Mouse (Mus musculus): ENCODE measurements around the gene Sav1.

Sav1 gene

DNA sequence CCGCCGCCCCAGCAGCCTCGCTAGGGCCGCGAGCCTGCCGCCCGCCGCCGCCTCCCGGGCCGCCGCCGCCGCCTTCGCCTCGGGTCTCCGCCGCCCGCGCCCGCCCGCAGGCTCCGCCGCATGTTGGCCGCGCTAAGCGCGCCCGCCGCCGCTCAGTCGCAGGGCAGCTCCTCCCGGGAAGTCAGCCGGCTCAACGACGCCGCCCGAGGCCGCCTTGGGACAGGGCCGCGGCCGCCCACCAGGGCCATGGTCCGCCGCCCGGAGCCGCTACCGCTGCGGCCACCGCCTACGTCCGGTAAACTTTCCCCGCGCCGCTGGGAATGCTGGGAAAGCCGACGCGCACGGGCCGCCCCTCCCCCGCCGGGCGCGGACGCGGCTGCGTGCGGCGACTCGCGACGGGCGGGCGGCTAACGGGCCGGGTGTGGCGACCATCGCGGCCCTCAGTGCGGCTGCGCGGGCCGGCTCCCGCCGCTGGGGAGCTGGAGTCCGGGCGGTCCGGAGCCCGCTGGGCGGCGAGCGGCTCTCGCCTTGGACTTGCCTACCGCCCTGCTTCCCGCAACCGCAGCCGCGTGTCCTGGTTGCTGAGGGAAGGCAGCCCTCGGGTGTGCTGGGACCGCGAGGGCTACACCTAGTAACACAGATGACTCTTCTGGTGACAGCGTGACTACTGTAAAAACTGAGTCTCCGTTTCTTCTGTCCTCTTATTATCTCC lies at the start of gene Sav1:
Sav1 (minus strand) TSS at position 217 of the 712 bp plus-strand sequence.
- DNase-seq, result peak; percentile 86

DNA sequence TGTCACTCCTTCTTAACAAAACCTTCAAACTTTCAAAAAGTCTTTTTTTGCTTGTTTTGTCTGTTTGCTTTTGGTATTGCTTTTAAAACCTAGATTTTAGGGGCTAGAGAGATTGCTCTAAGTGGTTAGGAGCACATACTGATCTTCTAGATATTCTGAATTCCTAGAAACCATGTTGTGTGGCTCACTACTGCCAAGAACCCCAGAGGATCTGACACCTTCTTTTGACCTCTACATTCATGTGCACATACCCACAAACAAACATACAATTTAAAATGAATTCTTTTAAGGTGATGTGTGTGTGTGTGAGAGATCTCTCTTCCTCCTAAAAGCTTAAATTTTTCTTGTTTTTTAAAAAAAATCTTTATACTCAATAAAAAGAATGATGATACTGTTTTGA lies 39.4 kb upstream of the Sav1 start:
- no peak for DNase-seq

DNA sequence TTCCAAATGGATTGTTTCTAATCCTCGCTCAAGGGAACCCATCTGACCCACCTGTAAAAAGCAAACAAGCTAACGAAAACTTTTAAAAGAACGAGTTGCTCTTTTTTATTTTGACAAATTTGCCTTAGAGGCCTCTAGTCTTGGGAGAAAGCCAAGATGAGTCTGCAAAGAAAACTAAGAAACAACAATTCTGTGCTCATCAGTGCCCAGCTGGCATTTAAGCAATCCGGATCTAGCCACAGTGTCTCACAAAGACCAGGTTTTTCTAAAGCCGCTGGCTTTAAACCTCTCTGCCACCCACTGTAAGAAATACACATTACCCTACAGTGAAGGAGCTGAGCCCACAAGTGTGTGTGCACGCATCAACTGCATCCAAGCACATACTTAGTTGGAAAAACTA lies 38.6 kb upstream of the Sav1 start:
- DNase-seq, result no peak

DNA sequence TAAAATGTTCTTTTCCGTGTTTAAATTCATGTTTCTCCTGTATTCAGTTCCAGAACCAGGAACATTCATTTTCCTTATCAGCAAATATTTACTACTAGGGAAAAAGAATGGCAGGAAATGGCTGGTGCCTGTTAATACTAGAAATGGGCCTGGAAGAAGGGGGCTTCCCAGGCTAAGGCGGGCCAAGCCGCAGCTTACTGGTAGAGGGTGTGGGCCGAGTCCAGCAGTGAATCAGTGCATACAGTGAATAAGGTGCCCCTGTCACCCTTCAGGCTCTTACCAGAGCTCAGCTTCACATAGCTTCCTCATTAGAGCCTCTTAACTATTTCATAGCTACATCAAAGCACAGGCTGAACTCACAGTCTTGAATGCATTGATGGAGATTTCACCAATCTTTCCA lies 36.8 kb upstream of the Sav1 start:
- DNase-seq, result no peak

DNA sequence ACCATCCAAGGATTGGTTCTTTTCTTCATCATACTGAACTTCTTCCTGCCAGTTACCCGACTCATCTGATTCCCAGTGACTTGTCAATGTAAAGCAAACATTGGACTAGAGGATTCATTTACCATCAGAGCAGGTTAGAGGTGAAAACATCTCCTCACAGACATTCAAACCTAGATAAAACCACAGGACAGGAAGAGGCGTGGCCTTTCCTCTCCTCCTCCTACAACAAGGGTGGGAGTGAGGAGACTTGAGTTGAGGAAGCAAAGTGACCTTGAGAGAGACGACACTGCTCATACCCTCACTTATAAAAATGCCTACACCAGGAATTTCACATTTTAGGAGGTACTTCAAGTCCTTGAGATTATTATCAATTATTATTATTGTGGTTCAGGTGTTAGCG lies 31.4 kb upstream of the Sav1 start:
- DNase-seq, result no peak

DNA sequence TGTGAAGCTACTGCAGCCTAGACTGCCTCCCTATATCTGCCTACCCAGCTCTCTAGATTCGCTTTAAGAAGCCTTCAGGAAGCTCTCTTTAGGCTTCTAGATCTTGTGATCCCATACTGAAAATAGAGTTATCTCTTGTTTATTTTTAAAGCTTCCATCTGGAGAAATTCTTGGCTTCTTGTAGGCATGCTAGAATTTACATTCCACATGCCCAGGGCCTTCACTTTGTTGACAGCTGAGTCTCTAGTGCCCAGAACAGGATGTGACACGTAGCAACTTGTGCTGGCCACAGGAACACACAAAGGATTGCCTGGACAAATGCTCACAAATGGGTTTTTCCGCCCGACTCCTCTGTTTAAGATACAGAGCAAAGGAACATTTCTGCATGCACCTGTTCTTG lies 29.1 kb upstream of the Sav1 start:
- DNase-seq, result no peak

DNA sequence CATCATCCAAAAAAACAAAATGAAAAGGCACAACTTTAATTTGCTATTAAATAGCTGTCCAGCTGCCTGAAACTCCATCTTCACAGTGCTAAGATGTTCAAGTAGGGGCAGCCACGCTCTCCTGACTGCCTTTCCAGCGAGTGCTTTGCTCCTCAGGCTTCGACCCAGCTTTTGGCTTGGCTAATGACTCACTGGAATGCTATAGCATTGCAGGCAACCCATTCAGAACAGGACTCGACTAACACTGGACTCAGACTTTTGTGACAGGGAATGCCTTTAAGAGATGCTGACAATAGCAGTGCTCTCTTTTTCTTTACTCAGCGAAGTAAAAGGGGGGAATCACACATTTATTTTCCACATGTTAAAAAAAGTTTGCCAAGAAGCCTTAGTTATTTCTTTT lies 24.9 kb upstream of the Sav1 start:
- no peak for DNase-seq

DNA sequence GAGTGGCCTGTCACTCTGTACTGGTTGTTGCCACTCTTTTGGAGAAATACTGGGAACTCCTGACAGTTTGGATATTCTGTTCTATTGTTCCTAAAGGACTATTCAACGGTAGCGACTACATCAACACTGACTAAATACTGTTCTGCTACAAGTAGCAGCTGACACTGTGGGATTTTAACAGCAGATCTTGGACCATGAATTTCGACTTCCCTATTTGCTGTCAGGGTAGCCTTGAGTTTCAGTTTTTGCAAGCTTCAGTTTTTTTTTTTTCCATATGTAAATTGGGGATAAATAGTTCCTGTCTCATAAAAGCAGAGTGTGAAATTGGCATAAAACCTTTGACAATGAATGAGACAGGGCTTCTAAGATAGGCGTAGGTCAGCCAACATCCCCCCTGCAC lies 23.6 kb upstream of the Sav1 start:
- no peak for DNase-seq

DNA sequence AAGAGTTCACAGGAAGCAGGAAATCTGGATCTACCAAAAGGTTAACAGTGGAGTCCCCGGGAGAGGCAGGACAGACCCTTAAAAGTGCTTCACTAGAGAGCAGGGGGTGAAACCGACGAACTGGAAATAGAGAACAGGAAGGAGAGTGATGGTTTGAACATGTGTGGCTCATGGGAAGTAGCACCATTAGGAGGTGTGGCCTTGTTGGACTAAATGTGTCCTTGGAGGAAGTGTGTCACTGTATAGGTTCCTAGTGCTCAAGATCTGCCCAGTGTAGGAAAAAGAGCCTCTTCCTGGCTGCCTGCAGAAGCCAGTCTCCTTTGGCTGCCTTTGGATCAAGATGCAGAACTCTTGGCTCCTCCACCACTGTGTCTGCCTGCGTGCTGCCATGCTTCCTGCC lies 18.3 kb upstream of the Sav1 start:
- no peak for DNase-seq

DNA sequence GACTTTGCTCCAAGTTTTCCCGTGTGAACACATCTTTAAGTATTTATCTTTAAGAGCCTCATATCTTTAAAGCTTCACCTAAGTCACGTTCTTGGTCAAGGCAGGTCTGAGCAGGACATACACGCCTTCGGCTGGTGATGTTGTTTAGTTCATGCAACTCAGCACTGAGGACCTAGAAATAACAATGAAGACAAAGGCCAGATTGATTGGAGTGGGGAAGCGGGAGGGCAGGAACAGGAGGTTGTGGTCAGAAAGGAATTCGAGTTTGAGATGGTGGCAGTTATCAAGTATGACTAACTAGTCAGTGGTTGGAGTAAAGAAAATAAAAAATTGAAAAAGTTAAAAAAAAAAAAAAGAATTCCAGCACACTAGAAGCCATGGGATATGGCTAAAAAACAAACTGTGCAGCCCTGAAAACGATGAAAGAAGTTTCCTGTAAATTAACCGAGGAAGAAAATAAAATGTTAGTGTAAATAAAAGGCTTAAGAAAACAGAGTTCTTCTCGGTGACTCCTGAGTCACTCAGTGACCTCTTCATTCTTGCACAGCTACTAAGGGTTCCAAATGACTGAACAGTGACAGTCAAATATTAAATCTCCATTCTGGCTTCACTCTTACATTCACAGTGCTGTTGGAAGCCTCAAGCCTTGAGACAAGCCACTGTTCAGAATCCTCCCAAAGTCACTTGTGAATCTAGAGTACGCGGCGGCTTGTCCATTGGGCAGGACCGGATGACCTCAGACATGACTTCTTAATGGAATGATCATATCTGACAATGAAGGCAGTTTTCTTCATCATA lies 11.6 kb upstream of the Sav1 start:
- DNase-seq, result no peak

DNA sequence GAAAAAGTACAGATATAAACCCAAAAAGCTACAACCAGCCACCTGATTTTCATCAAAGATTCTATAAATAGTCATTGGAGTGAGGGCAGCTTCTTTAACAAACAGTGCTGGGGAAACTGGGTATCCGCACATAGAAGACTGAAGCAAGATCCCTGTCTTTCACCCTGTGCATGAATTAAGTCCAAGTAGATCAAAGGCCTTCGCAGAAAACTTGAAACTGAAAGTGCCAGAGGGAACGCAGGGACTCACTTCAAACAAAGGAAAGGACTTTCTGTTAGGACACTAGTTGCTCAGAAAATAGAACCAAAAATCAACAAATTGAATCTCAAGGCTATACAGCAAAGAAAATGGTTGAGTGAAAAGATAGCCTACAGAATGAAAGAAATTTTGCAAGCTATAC lies 8.6 kb upstream of the Sav1 start:
- no peak for DNase-seq

DNA sequence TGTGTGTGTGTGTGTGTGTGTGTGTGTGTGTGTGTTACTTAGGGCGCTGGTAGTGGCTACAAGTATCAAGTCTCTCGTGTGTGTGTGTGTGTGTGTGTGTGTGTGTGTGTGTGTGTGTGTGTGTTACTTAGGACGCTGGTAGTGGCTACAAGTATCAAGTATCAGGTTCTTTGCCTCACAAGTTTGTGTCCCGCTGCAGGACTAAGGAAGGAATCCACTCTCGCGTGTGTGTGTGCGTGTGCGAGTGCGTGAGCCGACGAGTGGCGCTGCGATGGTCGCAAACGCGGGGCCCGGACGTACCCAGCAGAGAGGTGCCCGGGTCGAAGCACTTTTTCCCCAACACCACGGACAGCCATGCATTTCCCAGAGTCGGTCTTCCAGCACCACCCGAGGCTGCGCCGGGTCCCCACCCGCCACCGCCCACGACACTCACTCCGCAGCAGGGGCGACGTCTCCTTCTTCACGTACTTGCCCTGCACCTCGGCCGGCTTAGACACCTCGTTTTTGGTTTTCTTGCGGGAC lies 500 bp downstream of the Sav1 start:
- DNase-seq, result peak; percentile 9

DNA sequence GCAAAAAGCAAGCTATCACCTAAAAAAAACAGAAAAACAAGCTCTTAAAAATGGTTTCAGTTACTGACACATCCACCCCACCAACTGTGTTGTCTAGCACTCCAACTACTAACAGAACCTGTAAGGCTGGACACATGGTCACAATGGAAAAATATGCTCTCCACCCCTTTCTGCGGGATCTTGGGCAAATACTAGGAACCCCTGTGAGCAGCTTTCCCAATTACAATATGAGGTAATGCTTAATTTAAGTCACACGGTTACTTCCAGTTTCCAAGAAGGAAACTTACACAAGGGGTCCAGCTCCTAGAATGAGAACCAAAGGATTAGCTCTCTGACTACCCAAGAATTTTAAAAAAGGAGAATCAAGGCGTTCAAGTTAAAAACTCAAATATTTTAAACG lies 1.3 kb downstream of the Sav1 start:
- DNase-seq, result no peak

DNA sequence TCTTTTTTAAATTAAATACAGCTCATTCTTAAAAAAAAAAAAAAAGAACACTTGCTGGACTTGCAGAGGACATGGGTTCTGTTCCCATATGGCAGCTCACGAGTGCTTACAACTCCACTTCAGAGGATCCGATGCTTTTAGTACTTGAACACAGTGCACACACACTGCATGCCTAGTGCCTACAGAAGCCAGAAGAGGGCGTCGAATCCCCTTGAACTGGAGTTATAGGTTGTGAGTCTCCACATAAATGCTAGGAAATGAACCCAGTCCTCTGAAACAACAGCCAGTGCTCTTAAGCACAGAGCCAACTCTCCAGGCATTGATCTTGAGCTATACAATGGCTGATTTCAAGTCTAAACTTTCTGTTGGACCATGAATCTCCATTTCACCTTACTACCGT lies 3.9 kb downstream of the Sav1 start:
- no peak for DNase-seq

DNA sequence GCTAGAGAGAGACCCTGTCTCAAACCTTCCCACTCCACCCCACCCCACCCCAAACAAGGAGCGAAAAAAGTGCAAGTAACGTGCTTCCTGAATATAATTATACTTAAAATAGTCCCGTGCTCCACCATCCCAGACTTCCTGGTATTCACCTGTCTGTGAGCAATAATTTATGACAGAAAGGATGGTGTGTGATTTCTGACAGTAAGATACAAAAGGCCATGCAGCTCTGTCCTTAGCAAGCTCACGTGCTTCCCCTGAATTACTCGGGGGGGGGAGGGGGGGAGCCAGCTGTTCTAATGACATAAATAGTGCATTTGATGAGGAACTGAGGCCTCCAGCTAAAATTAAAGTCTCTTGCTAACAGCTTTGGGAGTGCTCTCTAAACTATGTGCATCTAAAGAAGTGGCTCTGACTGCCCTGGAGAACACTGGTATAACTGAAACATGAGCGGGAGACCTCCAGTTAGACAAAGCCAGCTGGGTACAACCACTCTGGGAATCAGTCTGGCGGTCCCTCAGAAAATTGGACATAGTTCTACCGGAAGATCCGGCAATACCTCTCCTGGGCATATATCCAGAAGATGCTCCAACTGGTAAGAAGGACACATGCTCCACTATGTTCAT lies 9.3 kb downstream of the Sav1 start:
- peak; percentile 17 for DNase-seq

DNA sequence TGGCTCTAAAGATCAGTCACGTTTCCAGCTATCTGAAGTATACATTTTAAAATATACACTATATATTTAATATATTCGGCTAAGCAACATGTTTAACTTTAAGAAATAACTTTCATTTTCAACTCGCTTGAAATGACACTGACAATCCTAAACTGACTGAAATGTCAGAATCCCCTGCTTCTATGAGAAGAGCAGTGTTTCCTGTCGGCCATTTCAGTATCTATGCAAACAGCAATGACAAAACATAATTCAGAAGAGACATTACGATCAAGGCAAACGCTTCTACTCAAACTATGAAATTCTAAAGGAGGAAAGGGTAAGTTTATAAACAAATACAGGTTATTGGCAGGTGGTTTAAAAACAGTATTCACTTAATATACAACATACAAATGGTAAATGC lies 10.1 kb downstream of the Sav1 start:
- DNase-seq, result no peak

DNA sequence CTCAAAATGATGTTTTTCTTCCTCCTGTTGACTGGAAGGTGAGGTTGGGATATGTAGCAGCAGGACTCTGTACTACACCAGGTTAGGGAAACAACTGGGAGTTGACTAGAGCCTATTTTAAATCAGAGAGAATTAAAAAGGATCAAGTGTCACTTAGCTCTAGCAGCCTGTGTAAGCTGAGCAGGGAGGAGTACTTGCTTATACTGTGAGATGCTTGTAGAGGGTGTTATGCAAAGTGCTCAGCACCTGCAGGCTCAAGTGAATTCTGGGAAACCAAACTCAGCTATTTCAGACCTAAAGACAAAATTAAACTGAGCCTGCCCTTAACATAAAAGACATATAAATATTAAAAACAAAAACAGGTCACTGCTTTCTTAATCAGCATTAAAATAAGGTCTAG lies 13.1 kb downstream of the Sav1 start:
- no peak for DNase-seq

DNA sequence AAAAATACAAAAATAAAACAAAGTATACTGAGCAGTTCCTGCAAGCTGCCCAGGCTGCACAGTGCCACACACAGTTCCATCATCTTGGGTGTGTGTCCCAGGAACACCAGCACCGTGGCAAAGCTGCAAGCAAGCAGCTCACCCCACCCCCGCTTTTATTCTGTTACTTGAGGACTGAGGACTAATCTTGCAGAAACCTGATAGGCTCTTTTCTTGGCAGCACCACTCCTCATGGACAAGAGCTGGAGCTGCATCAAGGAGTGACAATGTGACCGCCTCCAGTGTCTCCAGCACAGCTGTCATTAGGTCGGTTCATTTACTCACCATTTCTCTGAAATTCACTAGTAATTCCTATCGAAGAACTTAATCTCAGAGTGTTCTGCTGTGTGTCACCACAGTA lies 18.6 kb downstream of the Sav1 start:
- DNase-seq, result no peak

DNA sequence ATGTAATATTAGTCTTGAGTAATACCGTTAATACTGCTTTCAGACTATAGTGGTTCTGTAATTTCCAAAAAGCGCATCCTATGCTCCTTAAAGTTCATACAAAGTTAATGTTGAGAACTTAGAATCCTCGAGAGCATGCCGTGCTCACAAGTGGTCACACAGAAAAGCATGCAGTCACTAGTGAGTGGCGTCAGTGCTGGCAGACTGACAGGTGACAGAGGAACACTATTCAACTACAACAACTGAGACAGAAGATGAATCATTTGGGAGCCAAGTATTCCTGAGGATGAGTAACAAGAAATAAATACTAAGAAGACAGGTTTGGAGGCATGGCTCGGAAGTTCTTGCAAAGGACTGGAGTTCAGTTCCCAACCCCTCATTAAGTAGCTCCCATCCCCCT lies 19.7 kb downstream of the Sav1 start:
- no peak for DNase-seq

DNA sequence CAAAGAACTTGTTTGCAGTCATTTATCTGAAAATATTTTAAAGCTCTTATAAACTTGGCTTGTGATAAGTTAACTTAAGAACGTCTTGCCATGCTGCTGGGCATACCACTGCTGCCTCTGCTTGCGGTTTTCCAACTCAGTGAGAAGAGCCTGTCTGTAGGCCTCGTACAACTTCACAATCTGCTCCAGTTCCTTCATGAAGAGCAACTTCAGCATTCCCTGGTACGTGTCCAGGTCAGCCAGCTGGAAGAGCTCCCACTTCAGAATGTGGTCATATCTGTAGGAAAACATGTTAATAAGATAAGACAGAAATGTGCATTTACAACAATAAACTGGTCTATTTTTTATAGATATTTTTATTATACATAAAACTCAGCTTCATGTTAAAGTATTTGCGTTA lies 20.7 kb downstream of the Sav1 start:
- DNase-seq, result peak; percentile 9

DNA sequence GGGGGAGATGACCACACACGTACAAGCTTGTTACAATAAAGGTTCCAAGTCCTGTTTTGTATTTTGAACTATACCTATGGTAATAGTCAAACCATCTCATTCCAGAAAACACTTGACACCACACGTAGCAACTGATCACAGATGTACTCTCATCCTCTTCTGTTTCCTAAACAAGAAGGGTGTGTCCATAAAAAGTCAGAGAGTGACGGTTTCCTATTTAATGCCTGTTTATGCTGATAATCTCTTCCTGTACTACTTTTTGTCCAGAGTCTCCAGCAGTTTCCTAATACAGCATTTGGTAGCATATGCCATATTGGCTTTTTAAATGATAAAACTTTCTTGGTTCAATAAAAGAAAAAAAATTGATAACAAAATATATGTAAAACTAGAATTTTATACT lies 21.2 kb downstream of the Sav1 start:
- DNase-seq, result no peak

DNA sequence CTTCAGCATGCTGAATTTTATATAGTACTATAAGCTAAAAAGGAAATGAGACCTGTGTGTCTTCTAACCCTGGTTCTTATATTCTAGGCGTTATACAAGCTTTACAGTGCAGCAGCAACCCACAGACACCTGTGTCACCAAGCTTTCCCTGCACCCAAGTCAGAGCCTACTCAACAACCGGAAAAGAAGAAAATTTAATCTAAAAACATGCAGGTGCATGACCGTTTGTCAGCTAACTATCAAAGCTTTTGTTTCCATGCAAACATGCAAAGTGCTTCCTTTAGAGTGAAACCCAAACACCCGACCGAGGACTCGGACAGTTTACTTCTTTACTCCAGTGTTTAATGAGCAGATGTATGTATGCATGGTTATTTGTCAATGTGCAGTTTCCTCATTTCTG lies 23.7 kb downstream of the Sav1 start:
- no peak for DNase-seq

DNA sequence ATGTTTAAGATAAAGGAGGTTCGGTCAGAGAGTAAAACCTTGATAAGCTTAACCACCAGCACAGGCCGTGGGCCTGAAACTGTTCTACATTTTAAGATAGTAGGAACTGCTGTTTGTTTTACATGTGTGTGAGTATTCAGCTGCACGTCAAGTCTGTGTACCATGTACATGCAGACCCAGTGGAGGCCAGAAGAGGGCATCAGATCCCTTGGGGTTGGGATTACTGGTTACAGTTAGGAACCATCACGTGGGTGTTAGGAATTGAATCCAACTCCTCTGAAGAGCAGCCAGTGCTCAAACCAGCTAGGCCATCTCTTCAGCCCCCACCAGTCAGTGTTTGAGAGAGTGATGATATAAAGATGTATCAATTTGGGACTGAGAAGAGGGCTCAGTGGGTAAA lies 24.3 kb downstream of the Sav1 start:
- peak; percentile 61 for DNase-seq

DNA sequence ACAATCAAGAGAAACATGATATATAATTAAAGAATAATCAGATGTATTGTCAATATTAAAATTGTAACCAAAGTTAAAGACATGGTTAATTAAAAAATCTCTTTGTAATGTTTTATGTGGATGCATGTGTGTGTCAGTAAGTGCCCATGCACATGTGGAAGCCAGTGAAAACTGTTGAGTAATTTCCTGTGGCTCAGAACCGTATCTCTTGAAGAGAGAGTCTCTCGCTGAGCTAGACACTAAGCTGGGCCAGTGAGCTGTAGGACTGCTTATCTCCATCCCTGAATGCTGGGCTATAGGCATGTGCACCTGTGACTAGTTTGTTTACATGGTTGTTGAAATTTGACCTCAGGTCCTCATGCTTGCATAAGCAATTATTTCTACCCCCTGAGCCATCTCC lies 29.4 kb downstream of the Sav1 start:
- no peak for DNase-seq

All from kidney, adult 11 months (tissue).